Comparison of ENCODE assay signal across 8 mouse cellular contexts in genomic region chr17:27242194-27243189, GRCm38 (mm10). TPM values are rescaled to one million over a fixed set of nuclear protein-coding genes. Genes with fewer than 3 reads are reported as not detected.
DNase-seq lines count a peak whose midpoint lies in the region; ATAC-seq lines count a peak whose summit lies in the region.

No protein-coding gene starts in this region.

- peak overlapping the region; percentile 16; the same call in 1 of the 2 replicates for H3K27ac ChIP-seq in embryonic facial prominence, embryonic 13.5 days
- no peak overlapping the region for H3K27ac ChIP-seq in embryonic facial prominence, embryonic 10.5 days (replicated peaks)
- H3K27ac ChIP-seq in heart, embryonic 13.5 days (replicated peaks), result peak overlapping the region; percentile 37; the same call in 1 of the 2 replicates

- H3K4me2 ChIP-seq in embryonic facial prominence, embryonic 13.5 days, result no peak overlapping the region
- H3K4me2 ChIP-seq in heart, embryonic 13.5 days, result peak overlapping the region; percentile 4; the same call in 1 of the 2 replicates

- no peaks in the 10 kb centered on the region for H3K27me3 ChIP-seq in embryonic facial prominence, embryonic 13.5 days
- H3K27me3 ChIP-seq in embryonic facial prominence, embryonic 10.5 days (replicated peaks; ENCODE audit: low read depth, poor library complexity, severe bottlenecking), result no peaks in the 10 kb centered on the region
- H3K27me3 ChIP-seq in heart, embryonic 13.5 days (replicated peaks), result peaks cover 13% of the 10 kb centered on the region

- no peaks in the 10 kb centered on the region for H3K36me3 ChIP-seq in embryonic facial prominence, embryonic 13.5 days
- no peaks in the 10 kb centered on the region for H3K36me3 ChIP-seq in embryonic facial prominence, embryonic 10.5 days (replicated peaks)
- H3K36me3 ChIP-seq in heart, embryonic 13.5 days, result no peaks in the 10 kb centered on the region

- no peak overlapping the region for H3K9ac ChIP-seq in embryonic facial prominence, embryonic 13.5 days
- no peak overlapping the region; the same call in 1 of the 2 replicates for H3K9ac ChIP-seq in heart, embryonic 13.5 days

- H3K4me3 ChIP-seq in embryonic facial prominence, embryonic 13.5 days, result no peak overlapping the region
- no peak overlapping the region for H3K4me3 ChIP-seq in embryonic facial prominence, embryonic 10.5 days
- no peak overlapping the region for H3K4me3 ChIP-seq in heart, embryonic 13.5 days

- no peak for DNase-seq in embryonic facial prominence, embryonic 10.5 days (ENCODE audit: low spot score)
- DNase-seq in urinary bladder, postnatal 25 days (ENCODE audit: low spot score), result peak; percentile 43
- DNase-seq in urinary bladder, adult 2 months (ENCODE audit: low spot score), result no peak
- DNase-seq in layer of hippocampus, postnatal 25 days (ENCODE audit: extremely low spot score in 1 of 2, low spot score in 1 of 2), result peak; percentile 66 to 85
- peak; percentile 60 for DNase-seq in ovary, adult 18-20 months (ENCODE audit: low spot score)
- DNase-seq in spleen, postnatal 14 days (ENCODE audit: low spot score in 2 of 2), result no peak

- H3K9me3 ChIP-seq in embryonic facial prominence, embryonic 13.5 days, result no peaks in the 10 kb centered on the region
- H3K9me3 ChIP-seq in embryonic facial prominence, embryonic 10.5 days, result no peaks in the 10 kb centered on the region
- H3K9me3 ChIP-seq in heart, embryonic 13.5 days, result no peaks in the 10 kb centered on the region

- WGBS in embryonic facial prominence, embryonic 13.5 days, result 62% methylated on average over 18 of the region's 18 CpGs
- WGBS in embryonic facial prominence, embryonic 10.5 days, result 75% methylated on average over 18 of the region's 18 CpGs
- WGBS in heart, embryonic 13.5 days, result 37% methylated on average over 16 of the region's 18 CpGs

- no peak for ATAC-seq in embryonic facial prominence, embryonic 13.5 days (ENCODE audit: insufficient number of reproducible peaks, insufficient read depth, low FRiP score, low TSS enrichment, low read depth)
- peak; percentile 61; the same call in 1 of the 2 replicates for ATAC-seq in heart, embryonic 13.5 days (ENCODE audit: extremely low read depth, insufficient number of reproducible peaks, low FRiP score, low TSS enrichment)

- peaks cover 25% of the 10 kb centered on the region for H3K4me1 ChIP-seq in embryonic facial prominence, embryonic 13.5 days
- H3K4me1 ChIP-seq in embryonic facial prominence, embryonic 10.5 days, result peaks cover 18% of the 10 kb centered on the region
- peaks cover 56% of the 10 kb centered on the region for H3K4me1 ChIP-seq in heart, embryonic 13.5 days

RNA-seq across cellular contexts. Expression of gene Lemd2, which starts 38.2 kb away (rescaled TPM):
- polyA plus RNA-seq in embryonic facial prominence, embryonic 13.5 days (2015; fragmentation: Nextera tagmentation; extraction: Ambion mirVana), result 18.0 and 20.8 TPM in 2 replicates
- polyA plus RNA-seq in embryonic facial prominence, embryonic 10.5 days (2016; fragmentation: Nextera tagmentation; extraction: Ambion mirVana), result 18.8 and 20.0 TPM in 2 replicates
- 58.8 and 65.6 TPM in 2 replicates for polyA plus RNA-seq in urinary bladder, adult 2 months (2012; rRNA removed)
- 7.6 and 7.7 TPM in 2 replicates for polyA plus RNA-seq in heart, embryonic 13.5 days (2015; fragmentation: Nextera tagmentation; extraction: Ambion mirVana)
- 10 to 100 TPM; 39.7 to 46.2 TPM for total RNA-seq in layer of hippocampus, postnatal 25 days (2021)

Comparison
In these comparisons a context has a peak if more than half of its experiments do, and no peak if none do; other contexts are left out.
1. DNase-seq: peak in urinary bladder, postnatal 25 days (single experiment), layer of hippocampus, postnatal 25 days (2 of 2) and ovary, adult 18-20 months (single experiment); none in embryonic facial prominence, embryonic 10.5 days (single experiment), urinary bladder, adult 2 months (single experiment) and spleen, postnatal 14 days (0 of 2).